Mouse (Mus musculus): ENCODE measurements around the gene Glod4.

DNA sequence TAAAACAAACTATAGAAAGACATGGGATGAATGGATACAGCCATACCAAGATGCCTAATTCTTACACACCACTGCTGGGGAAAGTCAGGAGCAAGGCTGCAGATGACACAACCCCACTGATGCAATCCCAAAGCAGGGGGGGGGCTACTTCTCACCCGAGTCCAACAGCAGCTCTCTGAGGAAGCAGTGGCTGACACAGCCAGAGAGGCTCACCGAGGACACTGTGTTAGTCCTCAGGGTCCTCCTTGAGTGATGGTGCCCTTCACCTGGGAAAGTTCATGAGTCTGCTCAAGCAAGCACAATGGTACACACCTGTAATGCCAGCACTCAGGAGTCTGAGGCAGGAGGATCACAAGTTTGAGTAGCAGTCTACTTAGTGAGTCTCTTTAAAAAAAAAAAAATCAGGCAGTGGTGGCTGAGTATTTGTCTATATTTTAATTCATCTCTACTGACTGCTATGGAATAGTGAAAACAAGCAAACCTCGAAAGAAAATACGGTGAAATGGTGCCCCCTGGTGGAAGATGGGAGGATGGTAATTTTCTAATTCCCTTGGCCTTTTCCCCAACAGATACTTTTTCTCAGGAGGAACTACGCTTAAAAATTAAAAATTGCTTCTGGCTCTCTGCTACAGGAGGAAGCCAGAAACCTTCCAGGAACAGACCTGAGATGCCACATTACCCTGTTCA is 76.3 kb downstream of the Glod4 start:
- TF ChIP-seq CTCF (IDR thresholded peaks at IDR 0.05) (peak; percentile 81), EP300 (IDR thresholded peaks at IDR 0.05) (no peak)
